Mouse (Mus musculus) ES-Bruce4 (cell line): ENCODE results near the gene Pkd1l3. TPM values are rescaled to one million over a fixed set of nuclear protein-coding genes. Genes with fewer than 3 reads are reported as not detected.
A peak's percentile ranks its signal among the peaks of the same experiment; 100 is the strongest.

Experiments used
- H3K27ac ChIP-seq: 2 replicates; pipeline ENCODE4 v1.5.1; 2012; ENCODE audit warnings: low read length, inconsistent platforms; ENCODE audit not compliant: insufficient read depth
- H3K27me3 ChIP-seq: 2 replicates; pipeline ENCODE4 v1.6.1; 2012; ENCODE audit warnings: mild to moderate bottlenecking, low read length, inconsistent platforms; ENCODE audit not compliant: control insufficient read depth, poor library complexity, insufficient read depth, severe bottlenecking
- H3K36me3 ChIP-seq: 2 replicates; pipeline ENCODE4 v1.6.1; 2012; ENCODE audit warnings: inconsistent platforms, mild to moderate bottlenecking, low read length, moderate library complexity; ENCODE audit not compliant: control insufficient read depth, poor library complexity, insufficient read depth, severe bottlenecking
- H3K4me1 ChIP-seq: one replicate; pipeline ENCODE4 v1.8.1; 2011; ENCODE audit warnings: low read length; ENCODE audit not compliant: control insufficient read depth, insufficient read depth
- H3K4me3 ChIP-seq: 2 replicates; pipeline ENCODE4 v1.5.1; 2011; ENCODE audit warnings: low read depth, mild to moderate bottlenecking, low read length
- H3K9ac ChIP-seq: 2 replicates; pipeline ENCODE4 v1.6.1; 2012; ENCODE audit warnings: low read depth, mild to moderate bottlenecking, inconsistent platforms; ENCODE audit not compliant: poor library complexity, severe bottlenecking
- H3K9me3 ChIP-seq: replicated peaks from 2 replicates; pipeline ENCODE4 v1.6.1; 2012; ENCODE audit warnings: mild to moderate bottlenecking, low read length, inconsistent platforms; ENCODE audit not compliant: control insufficient read depth, poor library complexity, insufficient read depth, severe bottlenecking
- CTCF ChIP-seq: IDR thresholded peaks from one replicate; pipeline ENCODE4 v1.8.1; 2011; ENCODE audit warnings: low read depth, low read length
- EP300 ChIP-seq: IDR thresholded peaks from 2 replicates; pipeline ENCODE4 v1.6.1; 2011; ENCODE audit warnings: low read depth, low read length; ENCODE audit not compliant: insufficient read depth
- POLR2A ChIP-seq: IDR thresholded peaks from one replicate; pipeline ENCODE4 v1.8.1; 2011; ENCODE audit warnings: low read length; ENCODE audit not compliant: insufficient read depth
- polyA plus RNA-seq: library from polyadenylated mRNA; stranded (reverse); fragments of >200 nt; gene quantifications from 2 replicates; pipeline ENCODE4 v1.2.4, GENCODE M21; 2011; ENCODE audit warnings: low read depth; ENCODE audit not compliant: missing spikeins, insufficient read depth, insufficient read length

Gene Pkd1l3
- polyA plus RNA-seq, 1 experiment: not detected

DNA sequence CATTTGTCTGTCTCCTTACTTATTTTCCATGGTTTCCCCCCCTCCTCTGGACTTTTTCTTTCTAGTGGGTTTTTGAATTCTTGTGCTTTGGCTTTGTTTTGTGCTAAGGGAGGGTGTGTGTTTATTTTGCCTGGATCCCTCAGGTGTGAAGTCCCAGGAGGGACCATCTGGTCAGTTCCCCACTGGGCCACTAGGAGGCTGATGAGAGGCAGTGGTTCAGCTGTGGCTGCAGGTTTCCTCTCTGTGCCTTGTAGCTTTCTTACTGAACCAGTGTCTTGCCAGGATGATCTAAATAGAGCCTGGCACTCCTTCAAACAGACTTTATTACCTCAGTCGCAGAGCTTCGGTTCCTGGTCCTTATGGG lies 92.5 kb downstream of the Pkd1l3 start:
- no peak overlapping the region for H3K27ac ChIP-seq
- H3K36me3 ChIP-seq: peaks cover 6% of the 10 kb centered on the region
- H3K4me1 ChIP-seq: no peaks in the 10 kb centered on the region
- 0 out of 2 replicates have a peak, but pooled peaks cover 2% of the 10 kb centered on the region for H3K27me3 ChIP-seq
- H3K9me3 ChIP-seq: no peaks in the 10 kb centered on the region
- no peak overlapping the region for H3K4me3 ChIP-seq
- no peak for TF ChIP-seq POLR2A
- TF ChIP-seq EP300: no peak
- TF ChIP-seq CTCF: peak; percentile 70
- H3K9ac ChIP-seq: no peak overlapping the region

DNA sequence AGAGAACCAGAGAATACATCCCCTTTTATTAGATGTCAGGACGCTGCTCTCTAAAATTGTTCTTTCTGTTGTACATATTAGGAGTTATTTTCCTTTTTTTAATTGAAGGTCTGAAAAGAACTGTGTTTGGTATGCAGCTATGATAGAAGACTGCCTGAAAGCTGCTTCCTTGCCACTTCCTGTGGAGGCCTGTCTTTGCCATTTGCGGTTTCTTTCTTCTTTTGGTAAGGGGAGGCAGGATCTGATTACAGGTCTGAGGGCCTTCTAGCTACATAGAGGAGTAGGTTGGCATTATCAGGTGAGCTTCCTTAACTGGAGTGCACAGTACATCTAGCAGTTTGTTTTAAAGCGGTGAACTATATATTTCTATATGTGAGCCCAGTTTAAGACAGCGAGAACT lies 93.6 kb downstream of the Pkd1l3 start:
- H3K27ac ChIP-seq: no peak overlapping the region
- TF ChIP-seq EP300: no peak
- TF ChIP-seq POLR2A: no peak
- TF ChIP-seq CTCF: no peak
- 0 out of 2 replicates have a peak, but pooled peaks cover 2% of the 10 kb centered on the region for H3K27me3 ChIP-seq
- H3K9ac ChIP-seq: no peak overlapping the region
- H3K36me3 ChIP-seq: peaks cover 10% of the 10 kb centered on the region
- H3K4me1 ChIP-seq: no peaks in the 10 kb centered on the region
- H3K9me3 ChIP-seq: no peaks in the 10 kb centered on the region
- H3K4me3 ChIP-seq: no peak overlapping the region

DNA sequence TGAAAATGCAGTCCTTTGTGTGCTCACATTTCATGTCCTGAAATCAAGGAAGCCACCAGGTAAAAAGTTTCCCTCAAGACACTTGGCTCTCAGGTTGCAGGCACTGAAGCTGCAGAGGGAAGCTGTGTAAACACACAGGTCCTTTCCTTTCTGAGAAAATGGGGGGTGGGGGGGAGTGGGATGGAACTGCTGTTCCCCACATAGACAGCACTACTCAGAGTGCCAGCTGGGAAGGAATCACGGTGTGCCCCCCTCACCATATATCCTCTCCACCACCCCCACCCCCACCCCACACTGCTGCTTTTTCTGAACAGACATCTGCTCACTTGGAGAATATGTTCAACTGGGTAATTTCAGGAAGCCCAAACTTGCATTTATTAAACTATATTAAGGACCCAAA lies 98.2 kb downstream of the Pkd1l3 start:
- no peaks in the 10 kb centered on the region for H3K9me3 ChIP-seq
- H3K27me3 ChIP-seq: no peaks in the 10 kb centered on the region
- TF ChIP-seq POLR2A (no peak), EP300 (no peak), CTCF (no peak)
- peaks cover 14% of the 10 kb centered on the region for H3K36me3 ChIP-seq
- no peak overlapping the region for H3K27ac ChIP-seq
- H3K9ac ChIP-seq: no peak overlapping the region
- no peaks in the 10 kb centered on the region for H3K4me1 ChIP-seq
- no peak overlapping the region for H3K4me3 ChIP-seq

DNA sequence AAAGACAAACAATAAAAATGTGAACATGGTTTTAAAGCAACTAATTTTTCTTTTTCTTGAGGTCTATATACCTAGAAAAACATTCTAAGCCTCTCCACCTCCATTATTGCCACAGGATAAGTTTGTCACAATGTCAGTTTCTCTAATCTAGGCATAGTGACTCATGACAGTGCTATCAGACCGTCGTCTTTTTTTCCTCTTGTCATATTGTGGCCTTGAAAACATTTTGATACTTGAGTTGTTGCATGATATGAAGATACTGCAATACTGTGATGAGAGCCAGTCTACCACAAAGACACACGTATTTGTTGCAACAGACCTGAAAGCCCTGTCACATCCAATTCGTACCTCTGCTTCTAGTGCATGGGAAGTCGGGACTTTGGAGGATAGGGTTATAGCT lies 100.6 kb downstream of the Pkd1l3 start:
- no peak overlapping the region for H3K4me3 ChIP-seq
- H3K4me1 ChIP-seq: no peaks in the 10 kb centered on the region
- no peaks in the 10 kb centered on the region for H3K9me3 ChIP-seq
- no peaks in the 10 kb centered on the region for H3K27me3 ChIP-seq
- H3K9ac ChIP-seq: no peak overlapping the region
- H3K36me3 ChIP-seq: peaks cover 14% of the 10 kb centered on the region
- no peak overlapping the region for H3K27ac ChIP-seq
- TF ChIP-seq EP300 (no peak), CTCF (no peak), POLR2A (no peak)

Other genes starting within 250 kb of the Pkd1l3 start
- gene Pmfbp1, start 120.5 kb upstream of the Pkd1l3 start, polyA plus RNA-seq: not detected in 2 replicates
- 32.5 and 36.3 TPM in 2 replicates for gene Dhx38, start 48.7 kb upstream of the Pkd1l3 start, polyA plus RNA-seq
- 7.5 and 10.5 TPM in 2 replicates for gene Txnl4b, start 48.6 kb upstream of the Pkd1l3 start, polyA plus RNA-seq
- gene Hp, start 35.3 kb upstream of the Pkd1l3 start, polyA plus RNA-seq: not detected in 2 replicates
- 25.8 and 27.9 TPM in 2 replicates for gene Dhodh, start 5.8 kb upstream of the Pkd1l3 start, polyA plus RNA-seq
- 79.8 and 80.4 TPM in 2 replicates for gene Ist1, start 78.7 kb downstream of the Pkd1l3 start, polyA plus RNA-seq
- gene Zfp821, start 91.0 kb downstream of the Pkd1l3 start, polyA plus RNA-seq: 9.5 and 11.0 TPM in 2 replicates
- gene Atxn1l, start 123.2 kb downstream of the Pkd1l3 start, polyA plus RNA-seq: 25.4 and 34.6 TPM in 2 replicates
- gene Ap1g1, start 164.0 kb downstream of the Pkd1l3 start, polyA plus RNA-seq: 108 and 115 TPM in 2 replicates